Mouse (Mus musculus): Measurements from ENCODE around the gene Klhdc8a. TPM values are rescaled to one million over a fixed set of nuclear protein-coding genes. Genes with fewer than 3 reads are reported as not detected.

The Klhdc8a gene
- polyA plus RNA-seq, 1 experiment from 2014 or later, result 0.56 TPM

DNA sequence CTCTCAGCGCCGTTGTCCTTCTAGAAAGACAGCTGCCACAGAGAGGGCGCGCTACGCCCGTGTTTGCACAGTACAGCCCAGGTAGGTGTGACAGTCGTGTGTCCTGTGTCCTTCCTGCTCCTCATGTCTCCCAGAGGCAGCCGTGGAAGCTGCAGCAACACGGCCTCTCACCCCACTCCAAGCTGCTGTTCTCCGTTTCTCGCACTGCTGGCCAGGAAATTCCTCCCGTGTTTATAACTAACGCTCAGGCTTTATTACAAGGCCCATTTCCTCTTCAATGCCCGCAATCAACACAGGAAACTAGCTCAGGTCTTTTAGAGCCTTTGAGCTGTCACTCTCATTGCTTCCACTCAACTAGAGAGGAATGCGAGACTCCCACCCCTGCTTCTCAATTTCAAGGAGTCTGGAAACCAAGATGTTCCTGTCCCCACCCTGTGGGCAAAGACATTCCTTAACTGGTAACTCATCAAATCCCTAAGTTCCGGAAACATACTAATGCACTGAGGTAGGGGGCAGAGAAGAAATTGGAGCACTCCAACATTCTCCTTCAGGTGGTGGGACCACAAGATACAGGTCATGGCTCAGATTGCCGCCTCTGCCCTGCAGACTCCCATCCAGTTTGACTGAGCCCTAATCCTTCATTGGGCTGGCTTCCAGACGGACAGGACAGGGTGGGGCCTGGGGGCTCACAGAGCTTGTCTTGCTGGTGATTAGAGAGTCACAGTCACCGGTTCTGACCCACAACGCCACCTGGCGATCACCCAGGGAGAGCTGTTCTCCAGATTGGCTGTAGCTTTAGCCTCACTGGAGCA, 5.9 kb upstream of the Klhdc8a start:
- Histone ChIP-seq H3K36me3 (ENCODE audit: control insufficient read depth, insufficient read depth, low read length) (no peaks in the 10 kb centered on the region), H3K27me3 (ENCODE audit: control insufficient read depth, insufficient read depth, low read length) (peaks cover 19% of the 10 kb centered on the region), H3K4me1 (ENCODE audit: control insufficient read depth, insufficient read depth, low read length) (peaks cover 22% of the 10 kb centered on the region), H3K9ac (ENCODE audit: low read depth, low read length) (no peak overlapping the region), H3K27ac (ENCODE audit: low read depth, low read length) (peak overlapping the region; percentile 25; the same call in 1 of the 2 replicates), H3K4me3 (ENCODE audit: low read depth, low read length) (no peak overlapping the region), H3K9me3 (replicated peaks; ENCODE audit: control insufficient read depth, low read length) (no peaks in the 10 kb centered on the region), H3K4me2 (no peak overlapping the region)
- WGBS (ENCODE audit: insufficient replicate concordance), result 46% methylated on average over 21 of the region's 21 CpGs
- no peak for ATAC-seq (replicated peaks; ENCODE audit: insufficient number of reproducible peaks, low FRiP score, low TSS enrichment)

DNA sequence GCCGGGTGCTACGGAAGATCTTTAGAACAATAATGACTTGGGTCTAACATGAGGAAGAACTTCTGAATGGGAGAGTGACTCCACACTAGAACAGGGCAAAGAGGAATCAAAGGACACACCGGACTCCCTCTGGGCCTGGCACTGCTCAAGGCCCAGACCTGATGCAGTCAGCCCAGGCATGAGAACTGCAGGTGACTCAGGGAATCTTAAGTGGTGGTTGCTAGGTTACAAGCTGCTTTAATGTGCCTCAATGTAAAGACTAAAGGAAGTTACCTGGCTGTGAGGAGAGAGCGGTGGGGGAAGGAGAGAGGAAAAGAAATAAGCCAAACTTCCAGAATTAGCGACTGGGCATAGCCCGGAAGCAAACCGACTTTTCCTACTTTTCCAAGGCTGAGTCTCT, 2.9 kb upstream of the Klhdc8a start:
- 73% methylated on average over 7 of the region's 7 CpGs for WGBS (ENCODE audit: insufficient replicate concordance)
- H3K27me3 ChIP-seq (ENCODE audit: control insufficient read depth, insufficient read depth, low read length), result peaks cover 41% of the 10 kb centered on the region
- no peaks in the 10 kb centered on the region for H3K36me3 ChIP-seq (ENCODE audit: control insufficient read depth, insufficient read depth, low read length)

DNA sequence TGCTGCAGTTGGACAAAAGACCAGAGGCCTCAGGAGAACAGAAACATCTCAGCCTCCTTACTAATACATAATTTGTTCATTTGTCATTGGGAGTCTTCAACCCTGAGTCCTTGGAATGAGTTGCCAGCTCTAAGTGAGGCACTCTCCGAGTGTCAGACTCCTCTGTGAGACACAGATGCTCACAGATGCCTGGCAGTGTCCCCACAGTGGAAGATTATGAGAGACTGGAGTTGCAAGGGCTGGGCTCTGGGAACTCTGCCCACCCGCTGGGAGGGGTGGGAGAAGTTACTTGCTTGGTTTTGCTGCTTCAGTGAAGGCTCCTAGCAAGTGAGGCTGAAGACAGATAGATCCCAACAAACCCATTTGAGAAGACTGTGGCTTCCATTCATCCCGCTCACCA, 2.4 kb upstream of the Klhdc8a start:
- 57% methylated on average over 3 of the region's 3 CpGs for WGBS (ENCODE audit: insufficient replicate concordance)
- Histone ChIP-seq H3K27ac (ENCODE audit: low read depth, low read length) (no peak overlapping the region), H3K4me1 (ENCODE audit: control insufficient read depth, insufficient read depth, low read length) (peaks cover 17% of the 10 kb centered on the region), H3K27me3 (ENCODE audit: control insufficient read depth, insufficient read depth, low read length) (peaks cover 41% of the 10 kb centered on the region), H3K4me3 (ENCODE audit: low read depth, low read length) (no peak overlapping the region), H3K36me3 (ENCODE audit: control insufficient read depth, insufficient read depth, low read length) (no peaks in the 10 kb centered on the region), H3K9me3 (replicated peaks; ENCODE audit: control insufficient read depth, low read length) (no peaks in the 10 kb centered on the region), H3K9ac (ENCODE audit: low read depth, low read length) (no peak overlapping the region), H3K4me2 (no peak overlapping the region)
- ATAC-seq (replicated peaks; ENCODE audit: insufficient number of reproducible peaks, low FRiP score, low TSS enrichment), result no peak

More for the DNA sequence above, 2.9 kb upstream of the Klhdc8a start:
- Histone ChIP-seq H3K4me2 (no peak overlapping the region), H3K9ac (ENCODE audit: low read depth, low read length) (no peak overlapping the region), H3K9me3 (replicated peaks; ENCODE audit: control insufficient read depth, low read length) (no peaks in the 10 kb centered on the region), H3K4me3 (ENCODE audit: low read depth, low read length) (no peak overlapping the region), H3K4me1 (ENCODE audit: control insufficient read depth, insufficient read depth, low read length) (peaks cover 17% of the 10 kb centered on the region), H3K27ac (ENCODE audit: low read depth, low read length) (no peak overlapping the region)
- ATAC-seq (replicated peaks; ENCODE audit: insufficient number of reproducible peaks, low FRiP score, low TSS enrichment), result no peak

DNA sequence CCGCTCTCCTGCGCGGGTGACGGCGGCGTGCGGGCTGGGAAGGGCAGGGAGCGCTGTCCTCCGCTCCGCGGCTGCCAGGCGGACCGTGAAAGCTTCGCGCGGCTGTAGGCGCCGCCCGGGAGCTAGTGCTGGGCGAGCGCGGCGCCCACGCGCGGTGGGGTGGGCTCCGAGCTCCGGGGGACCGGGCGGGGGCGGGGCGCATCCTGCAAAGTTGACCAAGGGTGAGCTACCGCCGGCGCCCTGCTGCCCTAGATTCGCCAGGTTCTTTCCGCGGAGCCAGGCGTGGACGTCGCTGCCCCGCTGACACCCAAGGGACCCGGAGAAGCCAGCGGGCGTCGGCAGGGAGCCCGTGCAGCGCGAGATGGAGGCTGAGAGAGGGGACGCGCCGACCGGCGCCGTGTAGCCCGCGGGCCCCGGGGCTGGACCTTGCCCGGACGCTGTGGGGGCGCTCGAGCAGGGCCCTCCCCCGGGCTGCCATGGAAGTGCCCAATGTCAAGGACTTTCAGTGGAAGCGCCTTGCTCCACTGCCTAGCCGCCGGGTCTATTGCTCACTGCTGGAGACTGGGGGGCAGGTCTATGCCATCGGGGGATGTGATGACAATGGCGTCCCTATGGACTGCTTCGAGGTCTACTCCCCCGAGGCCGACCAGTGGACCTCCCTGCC, 507 bp downstream of the Klhdc8a start:
- H3K9me3 ChIP-seq (replicated peaks; ENCODE audit: control insufficient read depth, low read length), result no peaks in the 10 kb centered on the region
- H3K4me1 ChIP-seq (ENCODE audit: control insufficient read depth, insufficient read depth, low read length), result 0 out of 2 replicates have a peak, but pooled peaks cover 7% of the 10 kb centered on the region
- peaks cover 44% of the 10 kb centered on the region for H3K27me3 ChIP-seq (ENCODE audit: control insufficient read depth, insufficient read depth, low read length)
- peak overlapping the region; percentile 70 for H3K9ac ChIP-seq (ENCODE audit: low read depth, low read length)
- peak; percentile 49 for ATAC-seq (replicated peaks; ENCODE audit: insufficient number of reproducible peaks, low FRiP score, low TSS enrichment)
- peak overlapping the region; percentile 61 for H3K4me3 ChIP-seq (ENCODE audit: low read depth, low read length)
- H3K27ac ChIP-seq (ENCODE audit: low read depth, low read length), result no peak overlapping the region
- no peaks in the 10 kb centered on the region for H3K36me3 ChIP-seq (ENCODE audit: control insufficient read depth, insufficient read depth, low read length)
- WGBS (ENCODE audit: insufficient replicate concordance), result 2% methylated on average over 67 of the region's 71 CpGs
- peak overlapping the region; percentile 99 for H3K4me2 ChIP-seq

- H3K9me3 ChIP-seq (replicated peaks; ENCODE audit: control insufficient read depth, low read length), result no peaks in the 10 kb centered on the region
- H3K9ac ChIP-seq (ENCODE audit: low read depth, low read length), result no peak overlapping the region
- H3K4me2 ChIP-seq, result no peak overlapping the region
- H3K27me3 ChIP-seq (ENCODE audit: control insufficient read depth, insufficient read depth, low read length), result peaks cover 44% of the 10 kb centered on the region
- no peaks in the 10 kb centered on the region for H3K36me3 ChIP-seq (ENCODE audit: control insufficient read depth, insufficient read depth, low read length)
- WGBS (ENCODE audit: insufficient replicate concordance), result 73% methylated on average over 5 of the region's 5 CpGs
- H3K4me1 ChIP-seq (ENCODE audit: control insufficient read depth, insufficient read depth, low read length), result peaks cover 11% of the 10 kb centered on the region; the same call in 1 of the 2 replicates
- no peak overlapping the region for H3K4me3 ChIP-seq (ENCODE audit: low read depth, low read length)
- H3K27ac ChIP-seq (ENCODE audit: low read depth, low read length), result no peak overlapping the region
- no peak for ATAC-seq (replicated peaks; ENCODE audit: insufficient number of reproducible peaks, low FRiP score, low TSS enrichment)
Measured at GRCm38 (mm10) chr1:132299744-132300143, 1.3 kb downstream of the Klhdc8a start.

GRCm38 (mm10) chr1:132301242-132301641, 2.8 kb downstream of the Klhdc8a start:
- Histone ChIP-seq H3K4me1 (ENCODE audit: control insufficient read depth, insufficient read depth, low read length) (peaks cover 12% of the 10 kb centered on the region; the same call in 1 of the 2 replicates), H3K9me3 (replicated peaks; ENCODE audit: control insufficient read depth, low read length) (no peaks in the 10 kb centered on the region), H3K4me3 (ENCODE audit: low read depth, low read length) (no peak overlapping the region), H3K36me3 (ENCODE audit: control insufficient read depth, insufficient read depth, low read length) (no peaks in the 10 kb centered on the region), H3K27ac (ENCODE audit: low read depth, low read length) (no peak overlapping the region), H3K9ac (ENCODE audit: low read depth, low read length) (no peak overlapping the region), H3K27me3 (ENCODE audit: control insufficient read depth, insufficient read depth, low read length) (peaks cover 40% of the 10 kb centered on the region), H3K4me2 (no peak overlapping the region)
- 83% methylated on average over 5 of the region's 5 CpGs for WGBS (ENCODE audit: insufficient replicate concordance)
- ATAC-seq (replicated peaks; ENCODE audit: insufficient number of reproducible peaks, low FRiP score, low TSS enrichment), result no peak

DNA sequence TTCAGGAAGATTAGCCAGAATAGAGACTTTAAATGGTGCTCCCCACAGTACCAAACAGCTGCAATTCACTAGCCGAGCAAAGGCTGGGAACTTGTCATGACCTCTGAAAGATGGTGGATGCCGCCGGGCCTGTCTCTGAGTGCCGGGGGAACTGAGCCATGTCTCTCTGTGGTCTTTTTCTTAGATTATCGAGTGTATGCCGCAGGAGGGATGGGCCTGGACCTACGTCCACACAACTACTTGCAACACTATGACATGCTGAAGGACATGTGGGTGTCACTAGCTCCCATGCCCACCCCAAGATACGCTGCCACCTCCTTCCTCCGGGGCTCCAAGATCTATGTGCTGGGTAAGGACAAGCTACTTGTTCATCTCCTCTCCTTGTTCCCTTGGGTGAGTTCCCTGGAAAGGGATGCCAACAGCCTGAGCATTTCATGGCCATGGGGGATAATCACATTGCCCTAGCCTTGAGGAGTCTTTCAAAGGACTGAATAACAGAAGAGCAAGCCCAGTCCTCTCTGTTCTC, 4.0 kb downstream of the Klhdc8a start:
- Histone ChIP-seq H3K36me3 (ENCODE audit: control insufficient read depth, insufficient read depth, low read length) (no peaks in the 10 kb centered on the region), H3K4me2 (no peak overlapping the region), H3K27ac (ENCODE audit: low read depth, low read length) (no peak overlapping the region), H3K4me3 (ENCODE audit: low read depth, low read length) (no peak overlapping the region), H3K4me1 (ENCODE audit: control insufficient read depth, insufficient read depth, low read length) (peaks cover 12% of the 10 kb centered on the region; the same call in 1 of the 2 replicates), H3K27me3 (ENCODE audit: control insufficient read depth, insufficient read depth, low read length) (peaks cover 30% of the 10 kb centered on the region), H3K9me3 (replicated peaks; ENCODE audit: control insufficient read depth, low read length) (no peaks in the 10 kb centered on the region), H3K9ac (ENCODE audit: low read depth, low read length) (no peak overlapping the region)
- 82% methylated on average over 9 of the region's 9 CpGs for WGBS (ENCODE audit: insufficient replicate concordance)
- ATAC-seq (replicated peaks; ENCODE audit: insufficient number of reproducible peaks, low FRiP score, low TSS enrichment), result no peak

DNA sequence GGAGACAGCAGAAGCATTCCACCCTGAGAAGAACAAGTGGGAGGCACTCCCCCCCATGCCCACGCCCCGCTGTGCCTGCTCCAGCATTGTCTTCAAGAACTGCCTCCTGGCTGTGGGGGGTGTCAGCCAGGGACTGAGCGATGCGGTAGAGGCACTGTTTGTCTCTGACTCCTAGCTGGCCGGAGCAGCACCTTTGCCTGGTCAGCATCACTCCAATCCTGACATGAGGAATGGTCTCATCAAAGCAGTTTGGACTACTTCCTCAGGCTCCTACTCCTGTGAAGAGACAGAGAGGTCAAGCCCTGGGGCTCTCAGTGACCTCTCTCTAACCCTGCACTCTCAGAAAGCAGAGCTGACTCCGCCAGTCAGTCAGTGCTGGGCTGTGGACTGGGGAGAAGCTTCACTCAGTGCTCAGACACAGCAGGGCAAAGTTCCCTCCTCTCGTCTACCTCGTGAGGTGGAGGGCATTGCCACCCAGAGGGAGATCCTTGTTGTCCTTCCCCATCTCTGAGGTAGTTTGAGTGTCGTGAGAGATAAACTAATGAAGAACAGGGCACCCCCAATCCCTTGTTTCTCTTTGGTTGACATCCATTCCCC, 6.3 kb downstream of the Klhdc8a start:
- Histone ChIP-seq H3K4me1 (ENCODE audit: control insufficient read depth, insufficient read depth, low read length) (peaks cover 6% of the 10 kb centered on the region; the same call in 1 of the 2 replicates), H3K4me3 (ENCODE audit: low read depth, low read length) (no peak overlapping the region), H3K9me3 (replicated peaks; ENCODE audit: control insufficient read depth, low read length) (no peaks in the 10 kb centered on the region), H3K4me2 (no peak overlapping the region), H3K9ac (ENCODE audit: low read depth, low read length) (no peak overlapping the region), H3K36me3 (ENCODE audit: control insufficient read depth, insufficient read depth, low read length) (no peaks in the 10 kb centered on the region), H3K27ac (ENCODE audit: low read depth, low read length) (no peak overlapping the region), H3K27me3 (ENCODE audit: control insufficient read depth, insufficient read depth, low read length) (peaks cover 12% of the 10 kb centered on the region)
- no peak for ATAC-seq (replicated peaks; ENCODE audit: insufficient number of reproducible peaks, low FRiP score, low TSS enrichment)
- 31% methylated on average over 9 of the region's 9 CpGs for whole genome bisulfite sequencing (ENCODE audit: insufficient replicate concordance)
